Mouse (Mus musculus) kidney, embryonic 15.5 days (tissue): ENCODE measurements around the gene Prcp. TPM values are rescaled to one million over a fixed set of nuclear protein-coding genes. Genes with fewer than 3 reads are reported as not detected.
A peak's percentile ranks its signal among the peaks of the same experiment; 100 is the strongest.

ENCODE experiments used
- ATAC-seq: fragments of 200-750 bp; cut with Nextera tagmentation; replicated peaks from 2 replicates; pipeline ENCODE4 v1.8.0; 2017; ENCODE audit warnings: moderate TSS enrichment; ENCODE audit not compliant: low FRiP score
- H3K27ac ChIP-seq: fragments of 300-500 bp; sonication (generic); 2 replicates; pipeline ENCODE4 v1.5.1; 2015; ENCODE audit warnings: mild to moderate bottlenecking, inconsistent platforms
- H3K27me3 ChIP-seq: fragments of 300-500 bp; sonication (generic); 2 replicates; pipeline ENCODE4 v1.6.1; 2015; ENCODE audit warnings: inconsistent platforms
- H3K36me3 ChIP-seq: fragments of 300-500 bp; sonication (generic); 2 replicates; pipeline ENCODE4 v1.6.1; 2015; ENCODE audit warnings: inconsistent platforms
- H3K4me1 ChIP-seq: fragments of 300-500 bp; sonication (generic); 2 replicates; pipeline ENCODE4 v1.6.1; 2015; ENCODE audit warnings: inconsistent platforms
- H3K4me2 ChIP-seq: fragments of 300-500 bp; sonication (generic); 2 replicates; pipeline ENCODE4 v1.6.1; 2015; ENCODE audit warnings: moderate library complexity, mild to moderate bottlenecking, inconsistent platforms
- H3K4me3 ChIP-seq: fragments of 300-500 bp; sonication (generic); replicated peaks from 2 replicates; pipeline ENCODE4 v1.5.1; 2015; ENCODE audit warnings: mild to moderate bottlenecking, inconsistent platforms
- H3K9ac ChIP-seq: fragments of 300-500 bp; sonication (generic); 2 replicates; pipeline ENCODE4 v1.6.1; 2015; ENCODE audit warnings: mild to moderate bottlenecking, inconsistent platforms
- H3K9me3 ChIP-seq: fragments of 300-500 bp; sonication (generic); replicated peaks from 2 replicates; pipeline ENCODE4 v1.6.1; 2016; ENCODE audit warnings: inconsistent platforms
- WGBS: fragments of 180-500 bp; shearing (Covaris S2); methylation state at CpG from one replicate; pipeline ENCODE4 v1.1.7; 2015; ENCODE audit warnings: mixed read lengths; 5-methylcytosine and 5-hydroxymethylcytosine counted together
- polyA plus RNA-seq: library from polyadenylated mRNA; unstranded; fragments of >200 nt; fragmentation: Nextera tagmentation; extraction: Ambion mirVana; gene quantifications from 2 replicates; pipeline ENCODE4 v1.2.1, GENCODE M21; 2015

The Prcp gene
- polyA plus RNA-seq, 1 experiment from 2014 or later = 22.7 TPM

GRCm38 (mm10) chr7:92874761-92875408 lies 615 bp downstream of the Prcp start:
- H3K9me3 ChIP-seq = no peaks in the 10 kb centered on the region
- ATAC-seq = peak; percentile 93
- peaks cover 26% of the 10 kb centered on the region for H3K4me1 ChIP-seq
- H3K4me3 ChIP-seq = peak overlapping the region; percentile 74
- H3K36me3 ChIP-seq = no peaks in the 10 kb centered on the region
- H3K27me3 ChIP-seq = no peaks in the 10 kb centered on the region
- peak overlapping the region; percentile 85 for H3K4me2 ChIP-seq
- WGBS = 0% methylated on average over 29 of the region's 29 CpGs
- peak overlapping the region; percentile 70 for H3K9ac ChIP-seq
- H3K27ac ChIP-seq = peak overlapping the region; percentile 99

GRCm38 (mm10) chr7:92876066-92876465 lies 1.8 kb downstream of the Prcp start:
- Histone ChIP-seq H3K4me1 (peaks cover 26% of the 10 kb centered on the region), H3K9ac (peak overlapping the region; percentile 2; the same call in 1 of the 2 replicates), H3K4me2 (peak overlapping the region; percentile 85), H3K9me3 (no peaks in the 10 kb centered on the region), H3K27ac (peak overlapping the region; percentile 99), H3K27me3 (no peaks in the 10 kb centered on the region), H3K36me3 (no peaks in the 10 kb centered on the region), H3K4me3 (peak overlapping the region; percentile 74)
- ATAC-seq = no peak
- WGBS = 22% methylated on average over 3 of the region's 3 CpGs

- Histone ChIP-seq H3K4me1 (peaks cover 26% of the 10 kb centered on the region), H3K4me3 (peak overlapping the region; percentile 74), H3K9me3 (no peaks in the 10 kb centered on the region), H3K9ac (peak overlapping the region; percentile 29; the same call in 1 of the 2 replicates), H3K4me2 (peak overlapping the region; percentile 85), H3K27ac (peak overlapping the region; percentile 99), H3K36me3 (no peaks in the 10 kb centered on the region), H3K27me3 (no peaks in the 10 kb centered on the region)
- ATAC-seq = no peak
- 10% methylated on average over 7 of the region's 7 CpGs for WGBS
Observed at GRCm38 (mm10) chr7:92876538-92876937, 2.3 kb downstream of the Prcp start.

- H3K9ac ChIP-seq = no peak overlapping the region
- H3K9me3 ChIP-seq = no peaks in the 10 kb centered on the region
- H3K27ac ChIP-seq = no peak overlapping the region
- WGBS = 75% methylated on average over 7 of the region's 7 CpGs
- ATAC-seq = no peak
- no peaks in the 10 kb centered on the region for H3K27me3 ChIP-seq
- H3K4me2 ChIP-seq = no peak overlapping the region
- no peak overlapping the region for H3K4me3 ChIP-seq
- peaks cover 20% of the 10 kb centered on the region for H3K4me1 ChIP-seq
- no peaks in the 10 kb centered on the region for H3K36me3 ChIP-seq
Observed at GRCm38 (mm10) chr7:92878575-92879285, 4.5 kb downstream of the Prcp start.

GRCm38 (mm10) chr7:92883850-92884716 lies 9.8 kb downstream of the Prcp start:
- H3K4me1 ChIP-seq = no peaks in the 10 kb centered on the region
- H3K27me3 ChIP-seq = no peaks in the 10 kb centered on the region
- 0 out of 2 replicates have a peak, but pooled peaks have one; percentile 26 for ATAC-seq
- no peak overlapping the region for H3K27ac ChIP-seq
- WGBS = 90% methylated on average over 9 of the region's 9 CpGs
- no peaks in the 10 kb centered on the region for H3K9me3 ChIP-seq
- H3K4me2 ChIP-seq = no peak overlapping the region
- no peak overlapping the region for H3K9ac ChIP-seq
- H3K36me3 ChIP-seq = no peaks in the 10 kb centered on the region
- H3K4me3 ChIP-seq = no peak overlapping the region

- Histone ChIP-seq H3K36me3 (no peaks in the 10 kb centered on the region), H3K4me3 (no peak overlapping the region), H3K27me3 (no peaks in the 10 kb centered on the region), H3K27ac (no peak overlapping the region), H3K4me1 (no peaks in the 10 kb centered on the region), H3K9ac (no peak overlapping the region), H3K9me3 (no peaks in the 10 kb centered on the region), H3K4me2 (no peak overlapping the region)
- ATAC-seq = no peak
- 74% methylated on average over 6 of the region's 6 CpGs for WGBS
Observed at GRCm38 (mm10) chr7:92884998-92885660, 10.9 kb downstream of the Prcp start.

GRCm38 (mm10) chr7:92886801-92887200 lies 12.5 kb downstream of the Prcp start:
- no peak for ATAC-seq
- no peak overlapping the region for H3K9ac ChIP-seq
- 65% methylated on average over 7 of the region's 7 CpGs for WGBS
- H3K4me3 ChIP-seq = no peak overlapping the region
- H3K4me2 ChIP-seq = no peak overlapping the region
- H3K9me3 ChIP-seq = no peaks in the 10 kb centered on the region
- no peaks in the 10 kb centered on the region for H3K36me3 ChIP-seq
- H3K27ac ChIP-seq = no peak overlapping the region
- no peaks in the 10 kb centered on the region for H3K27me3 ChIP-seq
- H3K4me1 ChIP-seq = 0 out of 2 replicates have a peak, but pooled peaks cover 2% of the 10 kb centered on the region

- Histone ChIP-seq H3K9me3 (no peaks in the 10 kb centered on the region), H3K36me3 (no peaks in the 10 kb centered on the region), H3K27me3 (no peaks in the 10 kb centered on the region), H3K27ac (no peak overlapping the region), H3K4me3 (no peak overlapping the region), H3K4me2 (no peak overlapping the region), H3K4me1 (0 out of 2 replicates have a peak, but pooled peaks cover 2% of the 10 kb centered on the region), H3K9ac (no peak overlapping the region)
- ATAC-seq = no peak
- WGBS = 88% methylated on average over 5 of the region's 5 CpGs
Observed at GRCm38 (mm10) chr7:92887230-92887629, 13.0 kb downstream of the Prcp start.

GRCm38 (mm10) chr7:92890211-92890610 lies 15.9 kb downstream of the Prcp start:
- no peak overlapping the region for H3K4me2 ChIP-seq
- WGBS = 39% methylated on average over 1 of the region's 1 CpGs
- H3K9me3 ChIP-seq = no peaks in the 10 kb centered on the region
- H3K27ac ChIP-seq = no peak overlapping the region
- no peak for ATAC-seq
- H3K4me1 ChIP-seq = 0 out of 2 replicates have a peak, but pooled peaks cover 2% of the 10 kb centered on the region
- H3K36me3 ChIP-seq = no peaks in the 10 kb centered on the region
- no peaks in the 10 kb centered on the region for H3K27me3 ChIP-seq
- no peak overlapping the region for H3K9ac ChIP-seq
- H3K4me3 ChIP-seq = no peak overlapping the region

GRCm38 (mm10) chr7:92890618-92891230 lies 16.5 kb downstream of the Prcp start:
- no peaks in the 10 kb centered on the region for H3K9me3 ChIP-seq
- H3K4me1 ChIP-seq = 0 out of 2 replicates have a peak, but pooled peaks cover 2% of the 10 kb centered on the region
- WGBS = 22% methylated on average over 4 of the region's 4 CpGs
- H3K27me3 ChIP-seq = no peaks in the 10 kb centered on the region
- H3K36me3 ChIP-seq = no peaks in the 10 kb centered on the region
- no peak overlapping the region for H3K4me2 ChIP-seq
- H3K9ac ChIP-seq = no peak overlapping the region
- ATAC-seq = no peak
- H3K27ac ChIP-seq = no peak overlapping the region
- H3K4me3 ChIP-seq = no peak overlapping the region

- H3K27me3 ChIP-seq = no peaks in the 10 kb centered on the region
- no peak for ATAC-seq
- 55% methylated on average over 3 of the region's 3 CpGs for WGBS
- 0 out of 2 replicates have a peak, but pooled peaks cover 2% of the 10 kb centered on the region for H3K4me1 ChIP-seq
- H3K9me3 ChIP-seq = no peaks in the 10 kb centered on the region
- H3K27ac ChIP-seq = no peak overlapping the region
- H3K4me2 ChIP-seq = no peak overlapping the region
- H3K4me3 ChIP-seq = no peak overlapping the region
- H3K9ac ChIP-seq = no peak overlapping the region
- no peaks in the 10 kb centered on the region for H3K36me3 ChIP-seq
Observed at GRCm38 (mm10) chr7:92893478-92893877, 19.2 kb downstream of the Prcp start.
